Mouse (Mus musculus) macrophage (primary cell): Measurements from ENCODE around the gene Ankrd12. TPM values are rescaled to one million over a fixed set of nuclear protein-coding genes. Genes with fewer than 3 reads are reported as not detected.
A peak's percentile ranks its signal among the peaks of the same experiment; 100 is the strongest.
"Not testable (repeated sequence)": the region's sequence is repeated elsewhere in the genome, so short reads cannot be mapped to it uniquely, and the experiment has no call there.

Experiments used
- H3K27ac ChIP-seq: fragments of 350-480 bp; formaldehyde crosslinking; 2 replicates; pipeline ENCODE4 v1.9.0; 2021
- H3K36me3 ChIP-seq: fragments of 350-480 bp; formaldehyde crosslinking; 2 replicates; pipeline ENCODE4 v1.9.0; 2021; ENCODE audit errors: inconsistent target
- H3K4me3 ChIP-seq: fragments of 350-480 bp; formaldehyde crosslinking; 2 replicates; pipeline ENCODE4 v1.9.0; 2021; ENCODE audit errors: inconsistent target
- H3K79me2 ChIP-seq: fragments of 350-480 bp; formaldehyde crosslinking; 2 replicates; pipeline ENCODE4 v1.9.0; 2021; ENCODE audit errors: inconsistent target
- WGBS: methylation state at CpG from one replicate; pipeline ENCODE4 v1.1.7; 2026; ENCODE audit warnings: inconsistent platforms; ENCODE audit not compliant: missing documents; 5-methylcytosine and 5-hydroxymethylcytosine counted together
- polyA plus RNA-seq: library from polyadenylated mRNA; stranded (reverse); fragments of 250-400 nt; gene quantifications from 3 replicates; pipeline ENCODE4 v1.2.4, GENCODE M21; 2018; ENCODE audit warnings: inconsistent platforms

Ankrd12 gene
- polyA plus RNA-seq, 1 experiment from 2014 or later = 74.7 TPM

- H3K36me3 ChIP-seq = no peaks in the 10 kb centered on the region
- WGBS = under 1% methylated on average over 49 of the region's 67 CpGs
- peaks cover 44% of the 10 kb centered on the region for H3K79me2 ChIP-seq
- H3K27ac ChIP-seq = peak within 1 kb of the TSS; percentile 62
- H3K4me3 ChIP-seq = peak within 1 kb of the TSS; percentile 81
Measured at GRCm38 (mm10) chr17:66101380-66102330, 24.8 kb upstream of the Ankrd12 start, which contains the start of gene Ndufv2. TSS of gene Ndufv2 (minus strand) at chr17:66101559.

GRCm38 (mm10) chr17:66100566-66101379 lies 23.9 kb upstream of the Ankrd12 start:
- 0% methylated on average over 41 of the region's 41 CpGs for WGBS
- H3K4me3 ChIP-seq = peak overlapping the region; percentile 81
- peak overlapping the region; percentile 22; the same call in 1 of the 2 replicates for H3K27ac ChIP-seq

GRCm38 (mm10) chr17:66092664-66093063 lies 15.8 kb upstream of the Ankrd12 start:
- no peak overlapping the region for H3K27ac ChIP-seq
- H3K36me3 ChIP-seq = peaks cover 9% of the 10 kb centered on the region; the same call in 1 of the 2 replicates
- no peak overlapping the region for H3K4me3 ChIP-seq
- H3K79me2 ChIP-seq = peaks cover 80% of the 10 kb centered on the region
- 85% methylated on average over 3 of the region's 3 CpGs for WGBS

More at GRCm38 (mm10) chr17:66100566-66101379, 23.9 kb upstream of the Ankrd12 start:
- H3K79me2 ChIP-seq = peaks cover 52% of the 10 kb centered on the region
- no peaks in the 10 kb centered on the region for H3K36me3 ChIP-seq

GRCm38 (mm10) chr17:66092065-66092464 lies 15.2 kb upstream of the Ankrd12 start:
- Histone ChIP-seq H3K36me3 (peaks cover 14% of the 10 kb centered on the region; the same call in 1 of the 2 replicates), H3K27ac (no peak overlapping the region), H3K4me3 (no peak overlapping the region), H3K79me2 (peaks cover 74% of the 10 kb centered on the region)
- 92% methylated on average over 2 of the region's 2 CpGs for WGBS

- 100% methylated on average over 2 of the region's 2 CpGs for WGBS
- Histone ChIP-seq H3K79me2 (peaks cover 68% of the 10 kb centered on the region), H3K4me3 (no peak overlapping the region), H3K36me3 (peaks cover 21% of the 10 kb centered on the region; the same call in 1 of the 2 replicates), H3K27ac (no peak overlapping the region)
Measured at GRCm38 (mm10) chr17:66091392-66091791, 14.5 kb upstream of the Ankrd12 start.

- no peak overlapping the region for H3K4me3 ChIP-seq
- H3K79me2 ChIP-seq = peaks cover 56% of the 10 kb centered on the region
- H3K36me3 ChIP-seq = peaks cover 32% of the 10 kb centered on the region
- no peak overlapping the region for H3K27ac ChIP-seq
Measured at GRCm38 (mm10) chr17:66090251-66090650, 13.4 kb upstream of the Ankrd12 start.

- no peak overlapping the region for H3K27ac ChIP-seq
- WGBS = 83% methylated on average over 1 of the region's 1 CpGs
- no peak overlapping the region for H3K4me3 ChIP-seq
- H3K36me3 ChIP-seq = peaks cover 45% of the 10 kb centered on the region
- H3K79me2 ChIP-seq = peaks cover 4% of the 10 kb centered on the region; the same call in 1 of the 2 replicates
Measured at GRCm38 (mm10) chr17:66085038-66085437, 8.1 kb upstream of the Ankrd12 start.

GRCm38 (mm10) chr17:66084486-66084885 lies 7.6 kb upstream of the Ankrd12 start:
- WGBS = 100% methylated on average over 1 of the region's 1 CpGs
- Histone ChIP-seq H3K79me2 (no peaks in the 10 kb centered on the region; the same call in 1 of the 2 replicates), H3K27ac (no peak overlapping the region), H3K36me3 (peaks cover 51% of the 10 kb centered on the region), H3K4me3 (no peak overlapping the region)

- Histone ChIP-seq H3K79me2 (peaks cover 38% of the 10 kb centered on the region), H3K4me3 (peak overlapping the region; percentile 53), H3K36me3 (peaks cover 8% of the 10 kb centered on the region; the same call in 1 of the 2 replicates), H3K27ac (peak overlapping the region; percentile 51)
- WGBS = under 1% methylated on average over 23 of the region's 23 CpGs
Measured at GRCm38 (mm10) chr17:66077437-66077850, 555 bp upstream of the Ankrd12 start.

GRCm38 (mm10) chr17:66076174-66076927 lies 538 bp downstream of the Ankrd12 start:
- Histone ChIP-seq H3K79me2 (peaks cover 49% of the 10 kb centered on the region), H3K4me3 (peak overlapping the region; percentile 76), H3K27ac (peak overlapping the region; percentile 29; the same call in 1 of the 2 replicates), H3K36me3 (peaks cover 8% of the 10 kb centered on the region; the same call in 1 of the 2 replicates)
- WGBS = 2% methylated on average over 75 of the region's 95 CpGs

GRCm38 (mm10) chr17:66075827-66076173 lies 1.1 kb downstream of the Ankrd12 start:
- Histone ChIP-seq H3K36me3 (peaks cover 8% of the 10 kb centered on the region; the same call in 1 of the 2 replicates), H3K4me3 (peak overlapping the region; percentile 76), H3K79me2 (peaks cover 54% of the 10 kb centered on the region), H3K27ac (peak overlapping the region; percentile 29; the same call in 1 of the 2 replicates)
- WGBS = 0% methylated on average over 12 of the region's 12 CpGs

- H3K4me3 ChIP-seq = no peak overlapping the region
- 76% methylated on average over 7 of the region's 7 CpGs for WGBS
- no peaks in the 10 kb centered on the region for H3K36me3 ChIP-seq
- H3K27ac ChIP-seq = no peak overlapping the region
- peaks cover 73% of the 10 kb centered on the region for H3K79me2 ChIP-seq
Measured at GRCm38 (mm10) chr17:66073971-66074370, 2.9 kb downstream of the Ankrd12 start.

GRCm38 (mm10) chr17:66069036-66069435 lies 7.9 kb downstream of the Ankrd12 start:
- not testable (repeated sequence) for H3K4me3 ChIP-seq, H3K36me3 ChIP-seq, H3K27ac ChIP-seq
- WGBS = 100% methylated on average over 2 of the region's 2 CpGs
- H3K79me2 ChIP-seq = peaks cover 100% of the 10 kb centered on the region

GRCm38 (mm10) chr17:66065115-66065514 lies 11.8 kb downstream of the Ankrd12 start:
- Histone ChIP-seq H3K27ac (no peak overlapping the region), H3K4me3 (no peak overlapping the region), H3K79me2 (peaks cover 100% of the 10 kb centered on the region), H3K36me3 (no peaks in the 10 kb centered on the region)
- 86% methylated on average over 4 of the region's 4 CpGs for WGBS
